Mouse (Mus musculus) ES-E14 (cell line): Measurements from ENCODE around the gene Btbd10. TPM values are rescaled to one million over a fixed set of nuclear protein-coding genes. Genes with fewer than 3 reads are reported as not detected.

Experiments used
- DNase-seq: peaks from one replicate; pipeline ENCODE4 v3.0.0-alpha.2; 2013; ENCODE audit warnings: low read depth, low spot score
- H3K27ac ChIP-seq: 2 replicates; pipeline ENCODE4 v1.5.1; 2012; ENCODE audit warnings: low read depth, mild to moderate bottlenecking, low read length, moderate library complexity, mixed read lengths; ENCODE audit not compliant: poor library complexity, insufficient read depth, severe bottlenecking
- H3K36me3 ChIP-seq: 2 replicates; pipeline ENCODE4 v1.6.1; 2012; ENCODE audit warnings: mild to moderate bottlenecking, low read length, moderate library complexity, mixed read lengths; ENCODE audit not compliant: control insufficient read depth, poor library complexity, insufficient read depth, severe bottlenecking
- H3K4me1 ChIP-seq, 2 experiments: fragments of 150-350 bp in 1 of 2; sonication (generic) in 1 of 2; 2 replicates each; pipeline ENCODE4 v1.6.1; 2012; ENCODE audit warnings: low read length in 2 of 2, mild to moderate bottlenecking in 1 of 2, mixed read lengths in 1 of 2; ENCODE audit not compliant: control insufficient read depth in 2 of 2, insufficient read depth in 2 of 2, poor library complexity in 1 of 2
- H3K4me3 ChIP-seq, 2 experiments: fragments of 150-350 bp in 1 of 2; sonication (generic) in 1 of 2; 2 replicates each; pipeline ENCODE4 v1.5.1; 2012; ENCODE audit warnings: low read length in 2 of 2, low read depth in 1 of 2, mild to moderate bottlenecking in 1 of 2, mixed read lengths in 1 of 2; ENCODE audit not compliant: insufficient read depth in 1 of 2, poor library complexity in 1 of 2, severe bottlenecking in 1 of 2
- H3K9ac ChIP-seq: 2 replicates; pipeline ENCODE4 v1.6.1; 2012; ENCODE audit warnings: low read depth, mild to moderate bottlenecking, low read length, mixed read lengths; ENCODE audit not compliant: poor library complexity, insufficient read depth, severe bottlenecking
- H3K9me3 ChIP-seq: fragments of 150-350 bp; sonication (generic); 2 replicates; pipeline ENCODE4 v1.6.1; 2012; ENCODE audit warnings: low read depth, mild to moderate bottlenecking, low read length; ENCODE audit not compliant: control insufficient read depth, insufficient read depth
- CHD2 ChIP-seq: IDR thresholded peaks from 2 replicates; pipeline ENCODE4 v1.6.1; 2014; ENCODE audit warnings: mild to moderate bottlenecking, low read depth, low read length, inconsistent platforms
- HCFC1 ChIP-seq: IDR thresholded peaks from 2 replicates; pipeline ENCODE4 v1.6.1; 2012; ENCODE audit warnings: low read length, inconsistent platforms, borderline replicate concordance; ENCODE audit not compliant: insufficient read depth
- MAFK ChIP-seq: IDR thresholded peaks from 2 replicates; pipeline ENCODE4 v1.6.1; 2014; ENCODE audit warnings: mild to moderate bottlenecking, low read depth, low read length, inconsistent platforms; ENCODE audit not compliant: insufficient read depth
- ZC3H11A ChIP-seq: IDR thresholded peaks from 2 replicates; pipeline ENCODE4 v1.6.1; 2012; ENCODE audit warnings: low read depth, mild to moderate bottlenecking, inconsistent platforms, low read length, borderline replicate concordance
- ZNF384 ChIP-seq: IDR thresholded peaks from 2 replicates; pipeline ENCODE4 v1.6.1; 2012; ENCODE audit warnings: low read depth, low read length, inconsistent platforms
- in situ Hi-C, 2 experiments: fragments of 600-800 bp; cut with MboI; formaldehyde crosslinking; loops; one replicate each; pipeline ENCODE4 v1.15.1; 2025; ENCODE audit warnings: low sequenced_read_pairs in 2 of 2, inconsistent platforms in 1 of 2; ENCODE audit not compliant: unreplicated experiment in 2 of 2
- total RNA-seq: library from RNA; depleted of rRNA; stranded (reverse); fragments of 300-350 nt; gene quantifications from 2 replicates; pipeline ENCODE4 v1.2.3, GENCODE M21; 2012

Btbd10 gene
- total RNA-seq, 1 experiment, result 38.7 TPM

GRCm38 (mm10) chr7:113320128-113320527 lies 49.1 kb downstream of the Btbd10 start:
- Histone ChIP-seq H3K36me3 (no peaks in the 10 kb centered on the region; the same call in 1 of the 2 replicates), H3K27ac (no peak overlapping the region), H3K4me3 (no peak overlapping the region), H3K9me3 (no peaks in the 10 kb centered on the region), H3K4me1 (no peaks in the 10 kb centered on the region), H3K9ac (no peak overlapping the region)
- TF ChIP-seq MAFK (no peak), ZNF384 (peak; percentile 54)
- in situ Hi-C loops, result no loop called here
- DNase-seq, result no peak

GRCm38 (mm10) chr7:113311784-113312183 lies 57.4 kb downstream of the Btbd10 start:
- peak; percentile 48 for DNase-seq
- in situ Hi-C loops, result no loop called here
- H3K9ac ChIP-seq, result no peak overlapping the region
- TF ChIP-seq HCFC1 (no peak), ZC3H11A (0 out of 2 replicates have a peak, but pooled peaks have one; percentile 10)
- H3K9me3 ChIP-seq, result no peaks in the 10 kb centered on the region
- H3K27ac ChIP-seq, result no peak overlapping the region
- peaks cover 2% of the 10 kb centered on the region; the same call in 1 of the 2 replicates for H3K36me3 ChIP-seq
- H3K4me3 ChIP-seq, result no peak overlapping the region
- H3K4me1 ChIP-seq, result no peaks in the 10 kb centered on the region; a peak in 1 of 4 replicates

- no peak overlapping the region for H3K9ac ChIP-seq
- no peak overlapping the region for H3K4me3 ChIP-seq
- no peak for TF ChIP-seq ZC3H11A
- TF ChIP-seq HCFC1, result no peak
- no peak for TF ChIP-seq CHD2
- TF ChIP-seq ZNF384, result no peak
- TF ChIP-seq MAFK, result no peak
- no peaks in the 10 kb centered on the region; a peak in 1 of 4 replicates for H3K4me1 ChIP-seq
- in situ Hi-C loops, result no loop called here
- H3K27ac ChIP-seq, result no peak overlapping the region
- H3K36me3 ChIP-seq, result peaks cover 2% of the 10 kb centered on the region; the same call in 1 of the 2 replicates
- no peaks in the 10 kb centered on the region for H3K9me3 ChIP-seq
- no peak for DNase-seq
Measured at GRCm38 (mm10) chr7:113310136-113310535, 59.1 kb downstream of the Btbd10 start.

- H3K4me1 ChIP-seq, result peaks cover 3 to 6% of the 10 kb centered on the region in 2 experiments; a peak in 2 of 4 replicates
- no peak overlapping the region for H3K27ac ChIP-seq
- DNase-seq, result no peak
- H3K9me3 ChIP-seq, result no peaks in the 10 kb centered on the region
- H3K9ac ChIP-seq, result no peak overlapping the region
- in situ Hi-C loops, result no loop called here
- TF ChIP-seq ZC3H11A, result no peak
- no peak for TF ChIP-seq CHD2
- no peak for TF ChIP-seq HCFC1
- TF ChIP-seq ZNF384, result no peak
- TF ChIP-seq MAFK, result no peak
- H3K36me3 ChIP-seq, result peaks cover 2% of the 10 kb centered on the region; the same call in 1 of the 2 replicates
- H3K4me3 ChIP-seq, result no peak overlapping the region
Measured at GRCm38 (mm10) chr7:113297813-113298212, 71.4 kb downstream of the Btbd10 start.
